9 mouse cellular contexts compared by ENCODE assay signal in the genomic region with DNA sequence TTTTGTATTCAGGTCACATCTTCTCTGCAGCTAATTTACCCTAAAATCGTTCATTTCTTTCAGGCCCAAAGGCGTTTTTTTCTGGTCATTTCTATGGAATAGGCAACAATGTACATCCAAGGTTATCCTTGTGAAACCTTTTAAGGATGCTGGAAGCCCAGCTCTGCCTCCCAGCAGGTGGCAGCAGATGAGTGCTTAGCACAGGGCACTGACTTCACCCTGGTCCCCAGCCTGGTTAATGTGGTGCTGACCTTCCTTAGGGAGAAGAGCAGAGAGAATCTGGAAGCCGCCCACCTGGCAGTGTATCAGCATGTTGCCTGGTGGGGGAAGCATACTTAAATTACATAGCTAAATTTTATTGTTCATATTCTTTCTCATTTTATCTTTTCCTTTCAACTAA. TPM values are rescaled to one million over a fixed set of nuclear protein-coding genes. Genes with fewer than 3 reads are reported as not detected.
DNase-seq lines count a peak whose midpoint lies in the region; ATAC-seq and TF ChIP-seq lines count a peak whose summit lies in the region.
"Had no signal": no experiment of that assay in that cellular context is flagged by ENCODE, and none has a peak within 500 bp of the region (broad histone marks: within the 10 kb centered on the region; RNA-seq: fewer than 3 reads in every experiment).

No protein-coding gene starts in this region.

- TF ChIP-seq POLR2A in small intestine, adult 2 months (IDR thresholded peaks at IDR 0.05; ENCODE audit: low read depth, low read length) = no peak

- peaks cover 17% of the 10 kb centered on the region for H3K4me1 ChIP-seq in midbrain, embryonic 14.5 days (ENCODE audit: control insufficient read depth, insufficient read depth, low read length)
- peaks cover 24% of the 10 kb centered on the region for H3K4me1 ChIP-seq in midbrain, embryonic 13.5 days (replicated peaks)
- H3K4me1 ChIP-seq in lung, postnatal 0 days (ENCODE audit: insufficient read depth, low read depth, low read length) = peaks cover 3% of the 10 kb centered on the region; the same call in 1 of the 2 replicates
- peaks cover 8% of the 10 kb centered on the region; the same call in 1 of the 2 replicates for H3K4me1 ChIP-seq in small intestine, adult 2 months (ENCODE audit: control insufficient read depth, insufficient read depth, insufficient read length, low read length)

- TF ChIP-seq CTCF in lung, postnatal 0 days (IDR thresholded peaks at IDR 0.05) = peak; percentile 94
- peak; percentile 90 for TF ChIP-seq CTCF in small intestine, adult 2 months (IDR thresholded peaks at IDR 0.05; ENCODE audit: extremely low read depth, insufficient read length, insufficient replicate concordance, low read depth, low read length)

- H3K9me3 ChIP-seq in midbrain, embryonic 14.5 days (ENCODE audit: control insufficient read depth, low read length) = no peaks in the 10 kb centered on the region
- H3K9me3 ChIP-seq in midbrain, embryonic 13.5 days = no peaks in the 10 kb centered on the region
- H3K9me3 ChIP-seq in lung, postnatal 0 days (ENCODE audit: low read length) = no peaks in the 10 kb centered on the region
- H3K9me3 ChIP-seq: heart, embryonic 13.5 days had no signal

- no peak overlapping the region for H3K9ac ChIP-seq in midbrain, embryonic 14.5 days (replicated peaks; ENCODE audit: low read length)
- no peak overlapping the region for H3K9ac ChIP-seq in midbrain, embryonic 13.5 days (replicated peaks)
- H3K9ac ChIP-seq in lung, postnatal 0 days (replicated peaks; ENCODE audit: low read depth) = no peak overlapping the region
- H3K9ac ChIP-seq: heart, embryonic 13.5 days had no signal

- no peaks in the 10 kb centered on the region for H3K27me3 ChIP-seq in midbrain, embryonic 14.5 days (ENCODE audit: control insufficient read depth, insufficient read depth, low read length)
- H3K27me3 ChIP-seq in midbrain, embryonic 13.5 days = no peaks in the 10 kb centered on the region
- no peaks in the 10 kb centered on the region for H3K27me3 ChIP-seq in lung, postnatal 0 days (replicated peaks; ENCODE audit: insufficient read depth, low read length)
- H3K27me3 ChIP-seq in small intestine, adult 2 months (ENCODE audit: control insufficient read depth, insufficient read depth, low read length) = no peaks in the 10 kb centered on the region
- H3K27me3 ChIP-seq: heart, embryonic 13.5 days had no signal

- no peak for TF ChIP-seq EP300 in lung, postnatal 0 days (IDR thresholded peaks at IDR 0.05)

- H3K27ac ChIP-seq in midbrain, embryonic 14.5 days (replicated peaks; ENCODE audit: low read depth, low read length) = no peak overlapping the region
- no peak overlapping the region for H3K27ac ChIP-seq in midbrain, embryonic 13.5 days
- H3K27ac ChIP-seq in lung, postnatal 0 days (ENCODE audit: low read length) = no peak overlapping the region
- no peak overlapping the region for H3K27ac ChIP-seq in small intestine, adult 2 months (ENCODE audit: insufficient read depth, low read depth, low read length)
- H3K27ac ChIP-seq: heart, embryonic 13.5 days had no signal

- no peak overlapping the region for H3K4me2 ChIP-seq in midbrain, embryonic 14.5 days (ENCODE audit: low read length)
- no peak overlapping the region for H3K4me2 ChIP-seq in midbrain, embryonic 13.5 days (replicated peaks)
- no peak overlapping the region for H3K4me2 ChIP-seq in lung, postnatal 0 days (replicated peaks; ENCODE audit: low read depth, low read length)
- H3K4me2 ChIP-seq: heart, embryonic 13.5 days had no signal

- no peak for ATAC-seq in midbrain, embryonic 14.5 days (ENCODE audit: low FRiP score, low TSS enrichment)
- ATAC-seq in midbrain, embryonic 13.5 days = no peak
- no peak for ATAC-seq in lung, postnatal 0 days
- ATAC-seq in erythroblast, adult 5-6 weeks (replicated peaks; ENCODE audit: low FRiP score, poor library complexity, severe bottlenecking) = no peak

- no peak overlapping the region for H3K4me3 ChIP-seq in midbrain, embryonic 14.5 days (replicated peaks; ENCODE audit: low read depth, low read length)
- no peak overlapping the region for H3K4me3 ChIP-seq in midbrain, embryonic 13.5 days (replicated peaks)
- no peak overlapping the region for H3K4me3 ChIP-seq in lung, postnatal 0 days (ENCODE audit: low read depth, low read length)
- H3K4me3 ChIP-seq in small intestine, adult 2 months (ENCODE audit: low read depth, low read length) = no peak overlapping the region
- H3K4me3 ChIP-seq: heart, embryonic 13.5 days had no signal

- H3K36me3 ChIP-seq in midbrain, embryonic 14.5 days (ENCODE audit: control insufficient read depth, insufficient read depth, low read length) = no peaks in the 10 kb centered on the region
- no peaks in the 10 kb centered on the region for H3K36me3 ChIP-seq in midbrain, embryonic 13.5 days
- no peaks in the 10 kb centered on the region for H3K36me3 ChIP-seq in lung, postnatal 0 days (ENCODE audit: insufficient read depth, low read length)
- no peaks in the 10 kb centered on the region for H3K36me3 ChIP-seq in small intestine, adult 2 months (ENCODE audit: control insufficient read depth, insufficient read depth, low read length)
- H3K36me3 ChIP-seq: heart, embryonic 13.5 days had no signal

- peak; percentile 87 for DNase-seq in midbrain, embryonic 14.5 days
- DNase-seq in brain, adult 2 months (ENCODE audit: low read depth, low spot score) = peak; percentile 82
- DNase-seq in frontal cortex, postnatal 36 days (ENCODE audit: low spot score in 2 of 2) = peak; percentile 65 to 75
- DNase-seq in large intestine, adult 2 months (ENCODE audit: low read depth, low spot score) = peak; percentile 52
- peak; percentile 81 for DNase-seq in lung, postnatal 0 days (ENCODE audit: low spot score)

- WGBS in midbrain, embryonic 14.5 days = 40% methylated on average over 3 of the region's 3 CpGs
- WGBS in midbrain, embryonic 13.5 days = 34% methylated on average over 3 of the region's 3 CpGs
- WGBS in large intestine, adult 2 months = 27% methylated on average over 3 of the region's 3 CpGs
- 26% methylated on average over 3 of the region's 3 CpGs for WGBS in lung, postnatal 0 days
- WGBS in small intestine, adult 2 months = 30% methylated on average over 3 of the region's 3 CpGs

RNA-seq across cellular contexts. Expression of a gene that starts 3.0 kb away (rescaled TPM):
- 17.9 and 18.0 TPM in 2 replicates for polyA plus RNA-seq in midbrain, embryonic 14.5 days (2014; fragmentation: Nextera tagmentation; extraction: Ambion mirVana)
- 17.2 and 18.1 TPM in 2 replicates for polyA plus RNA-seq in midbrain, embryonic 13.5 days (2015; fragmentation: Nextera tagmentation; extraction: Ambion mirVana)
- 8.2 TPM in 2 replicates for polyA plus RNA-seq in large intestine, adult 2 months (2012; rRNA removed)
- 7.9 and 11.1 TPM in 2 replicates for polyA plus RNA-seq in lung, postnatal 0 days (2015; fragmentation: Nextera tagmentation; extraction: Ambion mirVana)
- 1.3 and 3.5 TPM in 2 replicates for polyA plus RNA-seq in small intestine, adult 2 months (2012; rRNA removed)
- total RNA-seq in erythroblast, adult 5-6 weeks (2015; ENCODE audit: low replicate concordance) = 0.42 and 2.5 TPM in 2 replicates
- 5.3 TPM in 1 of 2 replicates, not detected in the other for total RNA-seq in erythroblast, adult 5-6 weeks (2017; ENCODE audit: low replicate concordance)

RNA-seq across cellular contexts. Expression of a gene that starts 49.4 kb away (rescaled TPM):
- polyA plus RNA-seq in midbrain, embryonic 14.5 days (2014; fragmentation: Nextera tagmentation; extraction: Ambion mirVana) = not detected in 2 replicates
- not detected in 2 replicates for polyA plus RNA-seq in midbrain, embryonic 13.5 days (2015; fragmentation: Nextera tagmentation; extraction: Ambion mirVana)
- not detected in 2 replicates for polyA plus RNA-seq in large intestine, adult 2 months (2012; rRNA removed)
- polyA plus RNA-seq in lung, postnatal 0 days (2015; fragmentation: Nextera tagmentation; extraction: Ambion mirVana) = not detected in 2 replicates
- not detected in 2 replicates for polyA plus RNA-seq in small intestine, adult 2 months (2012; rRNA removed)
- not detected in 2 replicates for total RNA-seq in erythroblast, adult 5-6 weeks (2015; ENCODE audit: low replicate concordance)
- not detected in 2 replicates for total RNA-seq in erythroblast, adult 5-6 weeks (2017; ENCODE audit: low replicate concordance)
- polyA plus RNA-seq: heart, embryonic 13.5 days had no signal
